Mouse (Mus musculus) granulocyte monocyte progenitor cell, adult 5-6 weeks (primary cell): ENCODE results near the gene Hectd4. TPM values are rescaled to one million over a fixed set of nuclear protein-coding genes. Genes with fewer than 3 reads are reported as not detected.

Experiments used
- ATAC-seq: replicated peaks from 2 replicates; pipeline ENCODE4 v1.8.0; 2016; ENCODE audit warnings: mild to moderate bottlenecking, moderate TSS enrichment, inconsistent platforms; ENCODE audit not compliant: poor library complexity, severe bottlenecking
- total RNA-seq, 2 experiments: library from RNA; stranded (forward) in 1 of 2; stranded (reverse) in 1 of 2; fragments of 200-712, 200-1000 nt in 1 of 2; fragments of >200 nt in 1 of 2; fragmentation: Nextera tagmentation in 1 of 2; gene quantifications; 2 replicates each; pipeline ENCODE4 v1.2.3; 2014 to 2017

The Hectd4 gene
- total RNA-seq, 2 experiments from 2014 or later, result 12.8 to 28.1 TPM

DNA sequence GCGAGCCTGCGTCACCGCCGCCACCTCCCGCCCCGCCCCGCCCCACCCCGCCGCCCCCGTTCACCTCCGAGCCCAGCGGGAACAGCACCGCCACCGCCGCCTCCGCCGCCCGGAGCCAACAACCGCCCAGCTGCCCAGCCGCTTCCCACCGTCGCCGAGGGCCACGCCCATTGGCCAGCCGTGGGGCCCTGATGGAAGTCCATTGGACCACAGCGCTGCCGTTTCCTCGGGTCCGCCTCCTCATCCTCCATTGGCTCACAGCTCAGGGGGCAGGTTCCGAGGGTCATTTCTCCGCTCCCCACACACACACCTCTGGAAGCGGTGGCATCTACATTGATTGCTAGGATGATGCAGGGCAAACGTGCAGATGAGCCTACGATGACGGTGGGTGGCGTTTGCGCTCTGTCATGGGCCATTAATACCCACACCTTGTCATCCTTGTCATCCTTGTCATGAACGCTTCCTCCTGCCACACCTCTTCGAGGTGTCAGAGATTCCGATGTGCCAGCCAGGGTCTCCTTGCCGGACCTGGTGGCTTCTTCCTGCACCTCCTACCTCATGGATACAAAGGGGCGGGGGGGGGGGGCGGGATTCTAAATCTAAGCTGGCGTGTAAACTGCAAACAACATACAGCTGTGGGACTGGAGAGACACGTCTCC is 165.6 kb downstream of the Hectd4 start, which contains the start of gene Trafd1:
Gene Trafd1 (minus strand): TSS at position 172 of the 659 bp plus-strand sequence.
- peak; percentile 89 for ATAC-seq

GRCm38 (mm10) chr5:121386120-121386909 is 166.3 kb downstream of the Hectd4 start:
- 0 out of 2 replicates have a peak, but pooled peaks have one; percentile 17 for ATAC-seq

DNA sequence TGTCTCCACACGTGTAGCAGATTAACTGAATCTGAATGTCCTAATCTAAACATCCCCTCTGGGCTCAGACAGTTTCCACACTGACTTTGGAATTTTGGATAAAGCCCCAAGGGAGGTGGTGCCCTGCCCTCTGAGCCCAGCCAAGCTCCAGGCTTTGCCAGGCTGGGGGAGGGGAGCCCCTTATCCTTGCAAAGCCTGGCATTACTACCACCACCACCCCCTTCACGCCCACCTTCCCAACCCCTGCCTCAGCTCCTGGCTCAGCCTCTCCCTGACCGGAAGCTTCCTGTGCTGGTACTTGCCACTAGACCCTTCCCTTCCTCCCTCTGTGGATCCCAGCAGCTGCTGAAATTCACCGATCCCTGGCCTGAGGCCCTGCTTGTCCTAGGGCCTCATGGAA is 167.1 kb downstream of the Hectd4 start:
- no peak for ATAC-seq

- 0 out of 2 replicates have a peak, but pooled peaks have one; percentile 2 for ATAC-seq
Measured at GRCm38 (mm10) chr5:121389106-121389505, 169.1 kb downstream of the Hectd4 start.

- ATAC-seq, result no peak
Measured at GRCm38 (mm10) chr5:121389691-121390090, 169.7 kb downstream of the Hectd4 start.

- ATAC-seq, result no peak
Measured at GRCm38 (mm10) chr5:121392667-121393380, 172.8 kb downstream of the Hectd4 start.

DNA sequence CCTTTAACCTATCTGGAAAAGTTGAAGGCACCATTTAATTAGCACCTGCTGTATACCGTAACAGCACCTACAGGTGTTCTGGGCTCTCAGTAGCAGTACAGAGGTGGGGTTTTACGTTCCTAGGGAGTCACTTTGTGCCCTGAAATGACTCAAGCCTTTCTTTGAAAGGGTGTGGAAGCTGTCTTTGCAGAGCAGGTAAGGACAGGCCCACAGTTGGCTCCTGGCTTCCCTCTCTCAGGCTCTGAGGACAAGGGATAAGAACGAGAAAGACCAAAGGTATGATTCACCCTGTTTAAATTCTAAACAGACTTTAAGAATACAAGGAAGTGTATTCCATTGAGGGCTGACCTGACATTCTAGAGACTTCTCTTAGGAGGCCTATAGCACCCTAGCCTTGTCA is 173.4 kb downstream of the Hectd4 start:
- ATAC-seq, result no peak

- ATAC-seq, result no peak
Measured at GRCm38 (mm10) chr5:121395621-121396020, 175.6 kb downstream of the Hectd4 start.

- ATAC-seq, result peak; percentile 82
Measured at GRCm38 (mm10) chr5:121397187-121398145, 177.4 kb downstream of the Hectd4 start, which contains the start of gene Naa25. Naa25 (plus strand) TSS chr5:121397936.

- no peak for ATAC-seq
Measured at GRCm38 (mm10) chr5:121398146-121398964, 178.3 kb downstream of the Hectd4 start.

GRCm38 (mm10) chr5:121398965-121399462 is 179.0 kb downstream of the Hectd4 start:
- no peak for ATAC-seq

- ATAC-seq, result peak; percentile 28
Measured at GRCm38 (mm10) chr5:121399540-121399939, 179.5 kb downstream of the Hectd4 start.

DNA sequence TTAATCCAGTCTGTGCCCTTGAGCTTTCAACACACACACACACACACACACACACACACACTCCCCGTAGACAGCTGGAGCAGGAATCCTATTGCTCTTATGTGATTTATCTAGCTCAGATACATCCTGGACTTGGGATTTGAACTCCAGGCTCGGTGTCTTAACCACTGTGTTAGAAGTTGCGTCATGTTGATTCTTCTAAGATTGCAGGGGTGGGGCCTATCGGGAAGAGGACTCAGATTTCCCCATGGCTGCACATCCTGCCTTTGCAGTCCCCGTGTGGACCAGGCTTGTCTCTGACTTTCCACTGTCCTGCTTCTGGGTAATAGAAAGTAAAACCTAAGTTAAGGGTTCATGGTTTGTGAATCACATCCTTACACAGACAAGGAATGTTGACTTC is 180.0 kb downstream of the Hectd4 start:
- peak; percentile 41 for ATAC-seq

DNA sequence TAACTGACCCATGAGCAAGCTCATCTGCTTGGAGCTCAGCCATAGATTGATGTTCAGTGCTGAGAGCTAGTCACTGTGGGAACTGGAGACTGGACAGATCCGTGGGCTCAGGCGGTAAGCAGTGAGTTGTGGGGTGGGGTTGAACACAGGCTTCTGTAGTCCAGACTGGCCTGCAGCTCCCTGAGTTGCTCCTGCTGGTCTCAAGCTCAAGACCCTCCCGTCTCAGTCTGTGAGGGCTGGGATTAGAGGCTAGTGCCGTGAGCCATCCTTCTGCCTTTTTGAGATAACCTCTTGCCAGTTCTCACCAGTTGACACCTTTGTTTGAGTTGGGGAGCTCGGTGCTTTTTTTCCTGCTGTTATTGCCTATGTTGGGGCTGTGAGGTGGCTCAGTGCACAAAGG is 180.8 kb downstream of the Hectd4 start:
- ATAC-seq, result no peak

- ATAC-seq, result no peak
Measured at GRCm38 (mm10) chr5:121407856-121408255, 187.8 kb downstream of the Hectd4 start.

- no peak for ATAC-seq
Measured at GRCm38 (mm10) chr5:121410975-121411374, 191.0 kb downstream of the Hectd4 start.
